Mouse (Mus musculus): Measurements from ENCODE around the gene Ctrl. TPM values are rescaled to one million over a fixed set of nuclear protein-coding genes. Genes with fewer than 3 reads are reported as not detected.

Ctrl gene
- polyA plus RNA-seq, 1 experiment from 2014 or later: 1.3 TPM

- H3K36me3 ChIP-seq: peaks cover 38% of the 10 kb centered on the region
- under 1% methylated on average over 30 of the region's 30 CpGs for WGBS
Measured at GRCm38 (mm10) chr8:105936866-105937475, 3.3 kb upstream of the Ctrl start.

GRCm38 (mm10) chr8:105935863-105936603 is 2.4 kb upstream of the Ctrl start:
- H3K27ac ChIP-seq: no peak overlapping the region
- H3K4me1 ChIP-seq: peaks cover 20% of the 10 kb centered on the region
- no peaks in the 10 kb centered on the region for H3K9me3 ChIP-seq
- peaks cover 38% of the 10 kb centered on the region for H3K36me3 ChIP-seq
- peak overlapping the region; percentile 95 for H3K4me2 ChIP-seq
- H3K4me3 ChIP-seq: peak overlapping the region; percentile 79
- peak overlapping the region; percentile 82 for H3K9ac ChIP-seq
- ATAC-seq (ENCODE audit: insufficient number of reproducible peaks, insufficient read depth, low FRiP score, low TSS enrichment, low read depth): no peak
- WGBS: 26% methylated on average over 7 of the region's 7 CpGs
- H3K27me3 ChIP-seq: no peaks in the 10 kb centered on the region

More at GRCm38 (mm10) chr8:105936866-105937475, 3.3 kb upstream of the Ctrl start:
- H3K9me3 ChIP-seq: no peaks in the 10 kb centered on the region
- peak overlapping the region; percentile 82 for H3K9ac ChIP-seq
- H3K4me1 ChIP-seq: peaks cover 20% of the 10 kb centered on the region
- H3K4me3 ChIP-seq: peak overlapping the region; percentile 79
- no peaks in the 10 kb centered on the region for H3K27me3 ChIP-seq
- ATAC-seq (ENCODE audit: insufficient number of reproducible peaks, insufficient read depth, low FRiP score, low TSS enrichment, low read depth): peak; percentile 80
- H3K27ac ChIP-seq: peak overlapping the region; percentile 81
- H3K4me2 ChIP-seq: peak overlapping the region; percentile 95

DNA sequence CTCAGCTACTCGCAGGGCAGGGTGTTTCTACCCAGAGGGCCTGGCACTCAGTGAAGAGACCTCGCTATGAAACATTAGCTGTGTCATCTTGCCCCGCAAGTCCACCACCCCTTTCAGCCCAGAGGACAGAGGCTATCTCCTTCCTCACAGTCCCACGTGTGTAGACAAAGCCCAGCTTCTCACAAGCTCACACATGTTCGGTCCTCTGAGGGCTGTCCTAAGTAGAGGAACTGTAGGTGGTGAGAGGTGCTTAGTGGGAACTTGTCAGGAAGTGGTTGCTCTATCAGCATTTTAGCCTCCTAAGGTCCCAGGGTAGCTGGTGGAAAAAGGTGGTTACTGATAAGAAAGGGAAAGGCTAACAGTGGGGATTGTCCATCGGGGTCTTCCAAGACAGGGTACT is 1.4 kb upstream of the Ctrl start:
- Histone ChIP-seq H3K27me3 (no peaks in the 10 kb centered on the region), H3K27ac (no peak overlapping the region), H3K9me3 (no peaks in the 10 kb centered on the region), H3K4me1 (peaks cover 20% of the 10 kb centered on the region), H3K36me3 (peaks cover 44% of the 10 kb centered on the region), H3K4me3 (no peak overlapping the region), H3K4me2 (no peak overlapping the region), H3K9ac (no peak overlapping the region)
- ATAC-seq (ENCODE audit: insufficient number of reproducible peaks, insufficient read depth, low FRiP score, low TSS enrichment, low read depth): no peak
- 77% methylated on average over 6 of the region's 6 CpGs for WGBS

GRCm38 (mm10) chr8:105932525-105932924 is 1.1 kb downstream of the Ctrl start:
- Histone ChIP-seq H3K27ac (no peak overlapping the region), H3K4me2 (no peak overlapping the region), H3K4me3 (no peak overlapping the region), H3K9me3 (no peaks in the 10 kb centered on the region), H3K9ac (no peak overlapping the region), H3K4me1 (peaks cover 12% of the 10 kb centered on the region), H3K36me3 (peaks cover 49% of the 10 kb centered on the region), H3K27me3 (no peaks in the 10 kb centered on the region)
- WGBS: 90% methylated on average over 11 of the region's 11 CpGs
- no peak for ATAC-seq (ENCODE audit: insufficient number of reproducible peaks, insufficient read depth, low FRiP score, low TSS enrichment, low read depth)

GRCm38 (mm10) chr8:105931271-105931670 is 2.4 kb downstream of the Ctrl start:
- H3K4me2 ChIP-seq: no peak overlapping the region
- peaks cover 49% of the 10 kb centered on the region for H3K36me3 ChIP-seq
- 0 out of 2 replicates have a peak, but pooled peaks have one; percentile 18 for ATAC-seq (ENCODE audit: insufficient number of reproducible peaks, insufficient read depth, low FRiP score, low TSS enrichment, low read depth)
- WGBS: 90% methylated on average over 3 of the region's 3 CpGs
- peaks cover 6% of the 10 kb centered on the region for H3K4me1 ChIP-seq
- no peak overlapping the region for H3K4me3 ChIP-seq
- no peaks in the 10 kb centered on the region for H3K9me3 ChIP-seq
- no peaks in the 10 kb centered on the region for H3K27me3 ChIP-seq
- no peak overlapping the region for H3K27ac ChIP-seq
- H3K9ac ChIP-seq: no peak overlapping the region

- 22% methylated on average over 8 of the region's 8 CpGs for whole genome bisulfite sequencing
- Histone ChIP-seq H3K4me3 (no peak overlapping the region), H3K4me2 (no peak overlapping the region), H3K36me3 (peaks cover 49% of the 10 kb centered on the region), H3K9ac (peak overlapping the region; percentile 46; the same call in 1 of the 2 replicates), H3K9me3 (no peaks in the 10 kb centered on the region), H3K4me1 (no peaks in the 10 kb centered on the region; the same call in 1 of the 2 replicates), H3K27ac (no peak overlapping the region), H3K27me3 (no peaks in the 10 kb centered on the region)
- no peak for ATAC-seq (ENCODE audit: insufficient number of reproducible peaks, insufficient read depth, low FRiP score, low TSS enrichment, low read depth)
Measured at GRCm38 (mm10) chr8:105930602-105931001, 3.1 kb downstream of the Ctrl start.

- H3K4me1 ChIP-seq: no peaks in the 10 kb centered on the region
- no peak overlapping the region for H3K4me3 ChIP-seq
- no peak overlapping the region for H3K4me2 ChIP-seq
- no peaks in the 10 kb centered on the region for H3K27me3 ChIP-seq
- H3K36me3 ChIP-seq: peaks cover 25% of the 10 kb centered on the region
- no peak overlapping the region for H3K27ac ChIP-seq
- H3K9ac ChIP-seq: no peak overlapping the region
- WGBS: 74% methylated on average over 3 of the region's 3 CpGs
- ATAC-seq (ENCODE audit: insufficient number of reproducible peaks, insufficient read depth, low FRiP score, low TSS enrichment, low read depth): no peak
- no peaks in the 10 kb centered on the region for H3K9me3 ChIP-seq
Measured at GRCm38 (mm10) chr8:105925123-105925522, 8.5 kb downstream of the Ctrl start.

GRCm38 (mm10) chr8:105919390-105919789 is 14.3 kb downstream of the Ctrl start:
- peaks cover 50% of the 10 kb centered on the region for H3K36me3 ChIP-seq
- H3K9ac ChIP-seq: no peak overlapping the region
- H3K4me2 ChIP-seq: no peak overlapping the region
- no peaks in the 10 kb centered on the region for H3K9me3 ChIP-seq
- H3K4me3 ChIP-seq: no peak overlapping the region
- ATAC-seq (ENCODE audit: insufficient number of reproducible peaks, insufficient read depth, low FRiP score, low TSS enrichment, low read depth): no peak
- WGBS: 95% methylated on average over 3 of the region's 3 CpGs
- no peaks in the 10 kb centered on the region for H3K4me1 ChIP-seq
- H3K27ac ChIP-seq: no peak overlapping the region
- H3K27me3 ChIP-seq: no peaks in the 10 kb centered on the region

GRCm38 (mm10) chr8:105900941-105901616 is 32.6 kb downstream of the Ctrl start:
- Histone ChIP-seq H3K9ac (peak overlapping the region; percentile 99), H3K4me3 (peak overlapping the region; percentile 94), H3K36me3 (no peaks in the 10 kb centered on the region), H3K4me1 (peaks cover 12% of the 10 kb centered on the region), H3K27me3 (no peaks in the 10 kb centered on the region), H3K9me3 (no peaks in the 10 kb centered on the region), H3K27ac (peak overlapping the region; percentile 91), H3K4me2 (peak overlapping the region; percentile 73)
- WGBS: 27% methylated on average over 16 of the region's 16 CpGs
- ATAC-seq (ENCODE audit: insufficient number of reproducible peaks, insufficient read depth, low FRiP score, low TSS enrichment, low read depth): no peak

- peak; percentile 90 for ATAC-seq (ENCODE audit: insufficient number of reproducible peaks, insufficient read depth, low FRiP score, low TSS enrichment, low read depth)
- peaks cover 2% of the 10 kb centered on the region; the same call in 1 of the 2 replicates for H3K36me3 ChIP-seq
- peak within 1 kb of the TSS; percentile 73 for H3K4me2 ChIP-seq
- H3K4me3 ChIP-seq: peak within 1 kb of the TSS; percentile 94
- peak within 1 kb of the TSS; percentile 99 for H3K9ac ChIP-seq
- under 1% methylated on average over 67 of the region's 68 CpGs for WGBS
- peaks cover 12% of the 10 kb centered on the region for H3K4me1 ChIP-seq
- peak within 1 kb of the TSS; percentile 91 for H3K27ac ChIP-seq
- H3K27me3 ChIP-seq: no peaks in the 10 kb centered on the region
- no peaks in the 10 kb centered on the region for H3K9me3 ChIP-seq
Measured at GRCm38 (mm10) chr8:105900180-105900940, 33.3 kb downstream of the Ctrl start, which contains the start of gene Pskh1. TSS of gene Pskh1 (plus strand) at chr8:105900441.

Measured in embryonic facial prominence, embryonic 13.5 days (tissue).